Mouse (Mus musculus) liver, postnatal 0 days (tissue): ENCODE results near the gene Slx1b.
A peak's percentile ranks its signal among the peaks of the same experiment; 100 is the strongest.

Experiments
- CTCF ChIP-seq: sonication (generic); IDR thresholded peaks from 2 replicates; pipeline ENCODE4 v1.5.1; 2016; ENCODE audit warnings: antibody characterized with exemption, low read depth
- EP300 ChIP-seq: IDR thresholded peaks from 2 replicates; pipeline ENCODE4 v1.6.1; 2016; ENCODE audit warnings: antibody characterized with exemption, low read depth, mild to moderate bottlenecking

DNA sequence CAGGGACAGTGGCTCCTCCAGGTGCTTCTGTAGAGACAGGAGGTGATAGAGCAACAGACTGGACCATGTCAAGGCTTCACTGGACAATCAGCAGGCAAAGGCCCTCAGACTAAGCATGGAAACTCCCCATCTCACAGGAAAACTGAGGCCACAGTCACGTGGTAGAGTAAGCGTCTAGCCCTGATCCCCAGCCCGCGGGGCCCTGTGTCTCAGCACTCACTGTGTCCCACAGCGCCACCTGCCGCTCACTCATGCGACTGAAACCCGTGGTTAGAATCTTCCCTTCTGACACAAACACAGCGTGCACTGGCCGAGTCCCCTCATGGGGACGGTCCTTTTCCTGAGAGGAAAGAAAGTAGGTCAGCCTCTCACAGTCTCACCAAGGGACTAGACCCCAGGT, 5.5 kb upstream of the Slx1b start:
- TF ChIP-seq CTCF (peak; percentile 97), EP300 (no peak)
